Mouse (Mus musculus) forebrain, embryonic 16.5 days (tissue): ENCODE measurements around the gene Trabd2b. TPM values are rescaled to one million over a fixed set of nuclear protein-coding genes. Genes with fewer than 3 reads are reported as not detected.

ENCODE experiments used
- ATAC-seq: fragments of 200-750 bp; cut with Nextera tagmentation; 2 replicates; pipeline ENCODE4 v1.8.0; 2017; ENCODE audit warnings: mild to moderate bottlenecking, moderate library complexity
- H3K27ac ChIP-seq: fragments of 300-500 bp; sonication (generic); 2 replicates; pipeline ENCODE4 v1.5.1; 2014; ENCODE audit warnings: low read length, control low read depth
- H3K27me3 ChIP-seq: fragments of 300-500 bp; sonication (generic); replicated peaks from 2 replicates; pipeline ENCODE4 v1.6.1; 2014; ENCODE audit warnings: low read length; ENCODE audit not compliant: control insufficient read depth, insufficient read depth
- H3K36me3 ChIP-seq: fragments of 300-500 bp; sonication (generic); 2 replicates; pipeline ENCODE4 v1.6.1; 2014; ENCODE audit not compliant: control insufficient read depth, insufficient read depth
- H3K4me1 ChIP-seq: fragments of 300-500 bp; sonication (generic); replicated peaks from 2 replicates; pipeline ENCODE4 v1.6.1; 2014; ENCODE audit warnings: low read length; ENCODE audit not compliant: control insufficient read depth, insufficient read depth
- H3K4me2 ChIP-seq: fragments of 300-500 bp; sonication (generic); 2 replicates; pipeline ENCODE4 v1.6.1; 2014; ENCODE audit warnings: mild to moderate bottlenecking, low read length, control low read depth
- H3K4me3 ChIP-seq: fragments of 300-500 bp; sonication (generic); replicated peaks from 2 replicates; pipeline ENCODE4 v1.5.1; 2014; ENCODE audit warnings: mild to moderate bottlenecking, low read length, control low read depth
- H3K9ac ChIP-seq: fragments of 300-500 bp; sonication (generic); replicated peaks from 2 replicates; pipeline ENCODE4 v1.6.1; 2014; ENCODE audit warnings: low read depth, low read length, control low read depth
- H3K9me3 ChIP-seq: fragments of 300-500 bp; sonication (generic); 2 replicates; pipeline ENCODE4 v1.6.1; 2016; ENCODE audit warnings: low read length; ENCODE audit not compliant: control insufficient read depth
- WGBS: fragments of 180-500 bp; shearing (Covaris S2); extraction: QIAGEN DNeasy Blood & Tissue Kit; methylation state at CpG from one replicate; pipeline ENCODE4 v1.1.7; 2014; 5-methylcytosine and 5-hydroxymethylcytosine counted together
- polyA plus RNA-seq: library from polyadenylated mRNA; unstranded; fragments of >200 nt; fragmentation: Nextera tagmentation; extraction: Ambion mirVana; gene quantifications from 2 replicates; pipeline ENCODE4 v1.2.1, GENCODE M21; 2015

Trabd2b gene
- polyA plus RNA-seq, 1 experiment from 2014 or later: 0.29 TPM

DNA sequence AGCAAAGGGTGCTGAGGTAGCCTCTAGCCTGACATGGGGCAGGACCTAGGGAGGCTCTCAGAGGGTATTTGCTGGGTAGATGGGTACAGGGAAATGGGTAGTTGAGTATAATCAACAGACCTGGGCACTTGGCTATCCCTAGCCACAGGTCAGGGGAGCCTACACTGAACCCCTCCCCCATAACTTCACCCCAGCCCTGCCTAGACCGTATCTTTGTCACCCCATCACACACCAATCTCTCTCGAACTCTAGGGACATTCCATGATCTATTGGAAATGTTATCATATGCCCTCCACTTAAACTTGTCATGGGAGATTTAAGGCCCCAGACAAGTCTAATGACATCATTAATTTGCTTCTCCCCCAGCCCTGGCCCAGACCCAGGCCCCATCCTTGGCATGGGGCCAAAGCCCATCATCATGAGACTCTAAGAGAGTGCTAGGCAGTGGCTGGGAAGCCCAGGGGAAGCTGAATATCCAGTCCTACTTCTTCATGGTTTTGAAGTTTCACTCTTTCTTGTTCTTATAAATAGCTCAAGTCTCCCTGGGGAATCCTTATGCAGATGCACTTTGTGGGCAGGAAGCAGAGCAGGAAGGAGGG, 177.1 kb downstream of the Trabd2b start:
- H3K27me3 ChIP-seq: no peaks in the 10 kb centered on the region
- H3K4me3 ChIP-seq: no peak overlapping the region
- no peak overlapping the region for H3K27ac ChIP-seq
- no peaks in the 10 kb centered on the region for H3K9me3 ChIP-seq
- no peaks in the 10 kb centered on the region for H3K36me3 ChIP-seq
- 83% methylated on average over 2 of the region's 2 CpGs for WGBS
- no peak overlapping the region for H3K4me2 ChIP-seq
- no peak overlapping the region for H3K9ac ChIP-seq
- ATAC-seq: no peak
- H3K4me1 ChIP-seq: no peaks in the 10 kb centered on the region

- no peak for ATAC-seq
- no peak overlapping the region for H3K9ac ChIP-seq
- H3K4me3 ChIP-seq: no peak overlapping the region
- H3K4me1 ChIP-seq: no peaks in the 10 kb centered on the region
- H3K27ac ChIP-seq: no peak overlapping the region
- no peaks in the 10 kb centered on the region for H3K9me3 ChIP-seq
- no peaks in the 10 kb centered on the region for H3K36me3 ChIP-seq
- no peaks in the 10 kb centered on the region for H3K27me3 ChIP-seq
- 52% methylated on average over 1 of the region's 1 CpGs for WGBS
- no peak overlapping the region for H3K4me2 ChIP-seq
Observed at GRCm38 (mm10) chr4:114584686-114585085, 178.2 kb downstream of the Trabd2b start.

GRCm38 (mm10) chr4:114593554-114594215, 187.2 kb downstream of the Trabd2b start:
- ATAC-seq: peak; percentile 36; the same call in 1 of the 2 replicates
- no peaks in the 10 kb centered on the region; the same call in 1 of the 2 replicates for H3K4me1 ChIP-seq
- H3K4me2 ChIP-seq: no peak overlapping the region
- H3K4me3 ChIP-seq: no peak overlapping the region
- 69% methylated on average over 13 of the region's 13 CpGs for WGBS
- H3K36me3 ChIP-seq: no peaks in the 10 kb centered on the region
- no peak overlapping the region for H3K9ac ChIP-seq
- H3K9me3 ChIP-seq: no peaks in the 10 kb centered on the region
- H3K27me3 ChIP-seq: no peaks in the 10 kb centered on the region
- H3K27ac ChIP-seq: no peak overlapping the region

- H3K4me1 ChIP-seq: no peaks in the 10 kb centered on the region; the same call in 1 of the 2 replicates
- no peaks in the 10 kb centered on the region for H3K9me3 ChIP-seq
- H3K9ac ChIP-seq: no peak overlapping the region
- H3K4me2 ChIP-seq: no peak overlapping the region
- H3K27ac ChIP-seq: no peak overlapping the region
- no peaks in the 10 kb centered on the region for H3K36me3 ChIP-seq
- WGBS: 23% methylated on average over 2 of the region's 2 CpGs
- H3K4me3 ChIP-seq: no peak overlapping the region
- no peak for ATAC-seq
- no peaks in the 10 kb centered on the region for H3K27me3 ChIP-seq
Observed at GRCm38 (mm10) chr4:114595188-114595701, 188.7 kb downstream of the Trabd2b start.

DNA sequence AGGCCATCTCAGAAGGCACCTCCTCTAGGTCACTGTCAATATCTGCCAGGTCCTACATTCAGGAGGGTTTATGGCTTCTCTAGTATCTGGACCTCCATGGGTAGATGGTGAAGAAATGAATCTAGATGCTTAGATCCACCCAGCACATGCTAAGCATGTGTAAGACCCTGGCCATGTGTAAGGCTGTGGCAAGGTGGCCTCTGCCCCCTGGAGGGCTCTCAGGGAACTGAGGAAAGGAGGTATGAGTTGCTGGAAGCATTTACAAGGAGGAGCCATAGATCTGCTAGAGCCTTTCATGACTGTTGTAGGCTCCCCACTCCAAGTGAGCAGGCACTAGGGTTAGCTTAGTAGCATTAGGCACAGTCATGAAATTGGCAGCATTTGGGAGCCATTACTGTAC, 192.6 kb downstream of the Trabd2b start:
- ATAC-seq: no peak
- Histone ChIP-seq H3K4me1 (no peaks in the 10 kb centered on the region; the same call in 1 of the 2 replicates), H3K4me2 (no peak overlapping the region), H3K27me3 (no peaks in the 10 kb centered on the region), H3K27ac (no peak overlapping the region), H3K36me3 (no peaks in the 10 kb centered on the region), H3K4me3 (no peak overlapping the region), H3K9me3 (no peaks in the 10 kb centered on the region), H3K9ac (no peak overlapping the region)

- H3K36me3 ChIP-seq: no peaks in the 10 kb centered on the region
- no peaks in the 10 kb centered on the region for H3K27me3 ChIP-seq
- H3K9me3 ChIP-seq: no peaks in the 10 kb centered on the region
- no peak for ATAC-seq
- H3K9ac ChIP-seq: no peak overlapping the region
- 44% methylated on average over 8 of the region's 8 CpGs for WGBS
- no peaks in the 10 kb centered on the region for H3K4me1 ChIP-seq
- no peak overlapping the region for H3K4me3 ChIP-seq
- no peak overlapping the region for H3K4me2 ChIP-seq
- H3K27ac ChIP-seq: no peak overlapping the region
Observed at GRCm38 (mm10) chr4:114601201-114602009, 194.9 kb downstream of the Trabd2b start.

DNA sequence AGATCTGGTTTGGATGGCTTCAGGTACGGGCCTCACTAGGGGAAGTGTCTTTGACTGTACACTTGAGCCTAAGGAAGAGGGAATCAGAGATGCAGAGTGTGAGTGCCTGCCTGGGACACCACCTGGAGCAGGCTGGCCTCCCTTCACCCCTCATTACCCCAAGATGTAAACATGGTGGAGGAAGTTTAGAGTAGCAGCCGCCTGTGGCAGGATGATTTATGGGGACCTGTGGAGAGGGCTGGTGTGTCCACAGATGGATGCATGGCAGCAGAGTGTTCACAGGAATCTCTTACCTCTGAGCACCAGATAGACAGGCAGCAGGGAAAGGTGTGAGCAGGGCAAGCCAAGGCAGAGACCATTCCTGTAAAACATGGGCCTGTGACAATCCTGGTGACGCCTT, 199.1 kb downstream of the Trabd2b start:
- H3K4me3 ChIP-seq: no peak overlapping the region
- ATAC-seq: no peak
- WGBS: 81% methylated on average over 3 of the region's 3 CpGs
- H3K27ac ChIP-seq: no peak overlapping the region
- no peaks in the 10 kb centered on the region for H3K9me3 ChIP-seq
- no peaks in the 10 kb centered on the region for H3K27me3 ChIP-seq
- H3K9ac ChIP-seq: no peak overlapping the region
- no peak overlapping the region for H3K4me2 ChIP-seq
- no peaks in the 10 kb centered on the region for H3K4me1 ChIP-seq
- H3K36me3 ChIP-seq: no peaks in the 10 kb centered on the region

- Histone ChIP-seq H3K9ac (no peak overlapping the region), H3K9me3 (no peaks in the 10 kb centered on the region), H3K36me3 (no peaks in the 10 kb centered on the region), H3K4me1 (no peaks in the 10 kb centered on the region), H3K4me3 (no peak overlapping the region), H3K4me2 (no peak overlapping the region), H3K27me3 (no peaks in the 10 kb centered on the region), H3K27ac (no peak overlapping the region)
- no peak for ATAC-seq
- 77% methylated on average over 2 of the region's 2 CpGs for WGBS
Observed at GRCm38 (mm10) chr4:114607873-114608272, 201.3 kb downstream of the Trabd2b start.

- Histone ChIP-seq H3K9ac (no peak overlapping the region), H3K27ac (no peak overlapping the region), H3K36me3 (no peaks in the 10 kb centered on the region), H3K9me3 (no peaks in the 10 kb centered on the region), H3K27me3 (no peaks in the 10 kb centered on the region), H3K4me1 (no peaks in the 10 kb centered on the region), H3K4me2 (no peak overlapping the region), H3K4me3 (no peak overlapping the region)
- WGBS: 84% methylated on average over 4 of the region's 4 CpGs
- no peak for ATAC-seq
Observed at GRCm38 (mm10) chr4:114609297-114609696, 202.8 kb downstream of the Trabd2b start.
